Mouse (Mus musculus): ENCODE measurements around the gene Cytip.
"Not testable (repeated sequence)": the region's sequence is repeated elsewhere in the genome, so short reads cannot be mapped to it uniquely, and the experiment has no call there.

Cytip gene

GRCm38 (mm10) chr2:58129903-58130302 is 65.4 kb downstream of the Cytip start:
- no peak for DNase-seq (ENCODE audit: extremely low read depth, low read depth)

DNA sequence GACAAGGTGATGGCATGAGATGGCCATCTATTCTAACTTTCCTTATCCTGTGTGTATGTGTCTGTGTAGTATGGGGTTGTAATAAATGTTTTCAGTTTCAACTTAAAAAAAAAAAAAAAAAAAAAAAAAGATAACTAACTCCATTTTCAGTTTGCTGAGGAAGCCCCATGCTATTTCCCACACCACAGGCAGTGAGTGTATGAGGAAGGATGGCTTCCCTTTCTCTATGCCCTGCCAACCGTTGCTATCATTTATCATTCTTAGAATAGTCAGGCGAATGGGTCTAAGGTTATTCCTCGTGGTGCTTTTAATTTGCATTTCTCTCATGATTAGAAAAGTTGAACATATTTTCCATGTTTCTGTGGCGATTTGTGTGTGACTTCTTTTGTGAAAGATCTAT is 84.2 kb downstream of the Cytip start:
- DNase-seq (ENCODE audit: extremely low read depth, low read depth), result no peak

GRCm38 (mm10) chr2:58107887-58108286 is 87.4 kb downstream of the Cytip start:
- DNase-seq (ENCODE audit: extremely low read depth, low read depth), result not testable (repeated sequence)

GRCm38 (mm10) chr2:58107046-58107445 is 88.3 kb downstream of the Cytip start:
- no peak for DNase-seq (ENCODE audit: extremely low read depth, low read depth)

DNA sequence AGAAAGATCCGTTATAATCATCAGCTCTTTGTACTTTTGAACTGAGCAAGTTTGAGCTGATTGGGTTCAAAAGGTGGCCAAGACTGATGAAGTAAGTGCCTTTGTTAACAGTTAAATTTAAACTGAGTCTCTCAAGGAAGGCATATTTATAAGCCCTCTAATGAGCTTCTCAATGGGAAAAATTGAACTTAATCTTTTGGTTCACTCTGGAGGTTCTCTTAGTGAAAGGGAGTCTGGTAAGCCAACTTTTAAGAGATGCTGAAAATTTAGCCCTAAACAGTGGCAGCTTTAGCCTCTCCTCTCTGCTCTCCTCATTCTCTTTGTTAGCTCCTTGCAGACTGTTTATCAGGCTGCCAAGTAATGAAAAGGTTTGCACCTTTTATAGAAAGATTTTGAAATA is 100.5 kb downstream of the Cytip start:
- DNase-seq (ENCODE audit: extremely low read depth, low read depth), result no peak

GRCm38 (mm10) chr2:58086420-58086819 is 108.9 kb downstream of the Cytip start:
- no peak for DNase-seq (ENCODE audit: extremely low read depth, low read depth)

DNA sequence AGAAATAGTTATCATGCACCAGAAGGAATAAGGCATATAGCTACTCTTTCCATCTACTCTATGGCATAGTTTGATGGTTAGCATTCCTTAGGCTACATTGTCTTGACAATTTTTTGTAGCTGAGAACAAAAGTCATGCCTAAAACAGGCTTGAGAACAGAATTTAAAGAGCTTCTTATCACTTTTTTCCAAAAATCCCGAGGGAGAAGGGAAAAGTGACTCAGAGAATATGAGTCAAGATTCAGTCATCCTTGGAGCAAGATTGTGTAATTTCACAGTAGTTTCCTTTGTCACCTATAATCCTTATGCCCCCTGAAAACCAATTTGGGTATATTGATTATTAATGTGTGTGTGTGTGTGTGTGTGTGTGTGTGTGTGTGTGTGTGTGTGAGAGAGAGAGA is 115.5 kb downstream of the Cytip start:
- DNase-seq (ENCODE audit: extremely low read depth, low read depth), result no peak

Measured in MEL-GATA-1-ER (cell line).